Mouse (Mus musculus): Measurements from ENCODE around the gene Rpl13a. TPM values are rescaled to one million over a fixed set of nuclear protein-coding genes. Genes with fewer than 3 reads are reported as not detected.
A peak's percentile ranks its signal among the peaks of the same experiment; 100 is the strongest.

The Rpl13a gene
- polyA plus RNA-seq, 1 experiment from 2014 or later = 1,056 TPM

DNA sequence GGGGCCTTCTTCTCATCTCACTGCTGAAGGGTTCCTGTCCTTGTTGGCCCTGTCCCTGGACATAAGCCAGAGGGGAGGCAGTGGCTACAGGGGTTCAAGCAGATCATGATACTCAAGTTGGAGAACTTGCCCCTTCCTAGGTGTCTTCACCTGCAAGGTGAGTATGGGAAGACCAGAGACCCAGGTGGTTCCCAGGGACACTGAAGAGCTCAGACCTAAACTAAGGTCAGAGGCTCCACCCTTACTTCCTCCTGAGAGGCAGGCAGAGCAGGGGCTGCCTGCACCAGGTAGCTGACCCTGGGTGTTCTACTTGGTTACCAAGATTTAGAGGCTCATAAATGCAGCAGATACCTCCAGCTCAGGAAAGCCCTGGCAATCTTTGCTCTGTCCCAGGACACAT, 6.6 kb downstream of the Rpl13a start:
- H3K27me3 ChIP-seq (ENCODE audit: control insufficient read depth, insufficient read depth, low read length) = no peaks in the 10 kb centered on the region
- peak overlapping the region; percentile 31; the same call in 1 of the 2 replicates for H3K9ac ChIP-seq (ENCODE audit: low read depth, low read length)
- no peak for ATAC-seq (replicated peaks; ENCODE audit: insufficient number of reproducible peaks, low FRiP score, low TSS enrichment)
- peaks cover 26% of the 10 kb centered on the region for H3K4me1 ChIP-seq (ENCODE audit: control insufficient read depth, insufficient read depth, low read length)
- no peaks in the 10 kb centered on the region for H3K9me3 ChIP-seq (replicated peaks; ENCODE audit: control insufficient read depth, low read length)
- H3K4me2 ChIP-seq = no peak overlapping the region; the same call in 1 of the 2 replicates
- no peak overlapping the region for H3K4me3 ChIP-seq (ENCODE audit: low read depth, low read length)
- H3K36me3 ChIP-seq (ENCODE audit: control insufficient read depth, insufficient read depth, low read length) = peaks cover 43% of the 10 kb centered on the region
- H3K27ac ChIP-seq (ENCODE audit: low read depth, low read length) = no peak overlapping the region

DNA sequence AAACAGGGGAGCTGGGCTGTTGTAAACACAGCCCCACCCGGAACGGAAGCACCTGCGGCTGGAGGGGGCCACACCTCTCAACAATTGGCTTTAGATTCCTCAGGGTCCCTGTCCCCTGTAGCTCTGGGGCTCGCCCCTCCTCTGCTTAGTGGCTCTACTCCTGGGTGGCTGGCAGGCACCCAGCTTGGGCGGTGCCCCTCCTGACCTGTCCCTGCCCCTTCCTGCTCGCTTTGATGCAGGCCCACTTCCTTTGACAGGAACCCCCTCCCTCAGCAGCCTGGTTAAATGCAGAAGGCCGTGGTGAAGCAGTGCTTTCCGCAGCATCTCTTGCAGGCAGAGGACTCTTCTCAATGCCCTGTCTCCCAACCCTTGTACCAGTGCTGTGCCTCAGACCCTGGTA, 7.2 kb downstream of the Rpl13a start:
- Histone ChIP-seq H3K4me2 (no peak overlapping the region; the same call in 1 of the 2 replicates), H3K9ac (ENCODE audit: low read depth, low read length) (peak overlapping the region; percentile 31; the same call in 1 of the 2 replicates), H3K4me1 (ENCODE audit: control insufficient read depth, insufficient read depth, low read length) (peaks cover 20% of the 10 kb centered on the region), H3K27me3 (ENCODE audit: control insufficient read depth, insufficient read depth, low read length) (no peaks in the 10 kb centered on the region), H3K36me3 (ENCODE audit: control insufficient read depth, insufficient read depth, low read length) (peaks cover 38% of the 10 kb centered on the region), H3K4me3 (ENCODE audit: low read depth, low read length) (no peak overlapping the region), H3K27ac (ENCODE audit: low read depth, low read length) (peak overlapping the region; percentile 17; the same call in 1 of the 2 replicates), H3K9me3 (replicated peaks; ENCODE audit: control insufficient read depth, low read length) (no peaks in the 10 kb centered on the region)
- ATAC-seq (replicated peaks; ENCODE audit: insufficient number of reproducible peaks, low FRiP score, low TSS enrichment) = no peak
- 71% methylated on average over 8 of the region's 8 CpGs for WGBS (ENCODE audit: insufficient replicate concordance)

DNA sequence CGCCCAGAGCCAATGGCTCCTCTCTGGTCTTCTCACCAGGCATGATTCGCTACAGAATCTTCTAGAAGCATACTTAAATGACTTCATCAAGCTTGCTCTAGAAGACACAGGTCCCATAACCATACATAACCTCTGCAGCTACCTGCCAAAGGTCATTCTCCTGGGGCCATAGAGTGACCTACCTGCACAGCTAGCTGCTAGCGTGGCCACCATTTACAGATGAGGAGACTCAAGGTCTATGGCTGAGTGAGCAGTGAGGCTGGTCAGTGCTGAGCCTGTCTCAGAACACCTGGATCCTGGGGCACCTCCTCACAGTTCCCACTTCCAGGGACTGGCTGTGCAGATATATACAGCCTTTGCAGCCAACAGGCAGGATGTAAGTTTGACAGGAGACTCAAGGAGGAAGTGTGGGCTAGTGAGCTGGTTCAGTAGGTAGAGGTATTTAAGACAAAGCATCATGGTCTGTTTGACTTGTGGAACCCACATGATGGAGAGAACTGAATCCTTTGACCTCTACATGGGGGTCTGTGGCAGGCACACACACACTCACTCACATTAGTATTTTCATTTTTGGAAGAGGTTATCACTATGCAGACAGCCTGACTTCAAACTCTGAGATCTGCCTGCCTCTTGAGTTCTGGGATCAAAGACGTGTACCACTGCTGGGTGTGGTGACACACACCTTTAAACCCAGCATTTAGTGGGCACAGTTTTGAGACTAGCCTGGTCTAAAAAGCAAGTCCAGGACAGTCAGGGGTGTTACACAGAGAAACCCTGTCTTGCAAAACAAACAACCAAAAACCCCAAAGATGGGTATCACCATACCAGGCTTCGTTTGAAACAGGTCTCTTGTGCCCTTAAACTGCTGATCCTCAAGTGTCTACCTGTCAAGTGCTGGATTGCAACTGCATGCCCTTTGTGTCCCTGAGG, 8.5 kb downstream of the Rpl13a start:
- Histone ChIP-seq H3K27me3 (ENCODE audit: control insufficient read depth, insufficient read depth, low read length) (no peaks in the 10 kb centered on the region), H3K9ac (ENCODE audit: low read depth, low read length) (no peak overlapping the region), H3K36me3 (ENCODE audit: control insufficient read depth, insufficient read depth, low read length) (peaks cover 24% of the 10 kb centered on the region), H3K4me2 (no peak overlapping the region), H3K4me1 (ENCODE audit: control insufficient read depth, insufficient read depth, low read length) (peaks cover 18% of the 10 kb centered on the region), H3K9me3 (replicated peaks; ENCODE audit: control insufficient read depth, low read length) (no peaks in the 10 kb centered on the region), H3K27ac (ENCODE audit: low read depth, low read length) (no peak overlapping the region), H3K4me3 (ENCODE audit: low read depth, low read length) (no peak overlapping the region)
- ATAC-seq (replicated peaks; ENCODE audit: insufficient number of reproducible peaks, low FRiP score, low TSS enrichment) = no peak
- WGBS (ENCODE audit: insufficient replicate concordance) = 77% methylated on average over 5 of the region's 5 CpGs

DNA sequence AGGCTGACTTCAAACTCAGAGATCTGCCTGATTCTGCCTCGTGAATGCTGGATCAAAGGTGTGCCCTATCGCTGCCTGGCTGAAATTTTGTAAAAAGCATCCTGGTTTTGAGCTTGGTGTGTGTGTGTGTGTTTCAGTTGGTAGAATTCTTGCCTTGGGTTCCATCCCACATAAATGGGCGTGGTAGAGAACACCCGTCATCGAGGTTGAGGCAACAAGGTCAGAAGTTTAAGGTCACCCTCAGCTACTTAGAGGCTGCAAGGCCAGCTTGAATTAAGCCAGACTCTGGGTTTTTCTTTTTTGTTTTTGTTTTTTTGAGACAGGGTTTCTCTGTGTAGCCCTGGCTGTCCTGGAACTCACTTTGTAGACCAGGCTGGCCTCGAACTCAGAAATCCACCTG, 10.2 kb downstream of the Rpl13a start:
- Histone ChIP-seq H3K27ac (ENCODE audit: low read depth, low read length) (no peak overlapping the region), H3K4me2 (no peak overlapping the region), H3K27me3 (ENCODE audit: control insufficient read depth, insufficient read depth, low read length) (no peaks in the 10 kb centered on the region), H3K36me3 (ENCODE audit: control insufficient read depth, insufficient read depth, low read length) (peaks cover 23% of the 10 kb centered on the region), H3K9me3 (replicated peaks; ENCODE audit: control insufficient read depth, low read length) (no peaks in the 10 kb centered on the region), H3K9ac (ENCODE audit: low read depth, low read length) (no peak overlapping the region), H3K4me1 (ENCODE audit: control insufficient read depth, insufficient read depth, low read length) (peaks cover 20% of the 10 kb centered on the region), H3K4me3 (ENCODE audit: low read depth, low read length) (no peak overlapping the region)
- ATAC-seq (replicated peaks; ENCODE audit: insufficient number of reproducible peaks, low FRiP score, low TSS enrichment) = no peak
- WGBS (ENCODE audit: insufficient replicate concordance) = 79% methylated on average over 6 of the region's 6 CpGs

DNA sequence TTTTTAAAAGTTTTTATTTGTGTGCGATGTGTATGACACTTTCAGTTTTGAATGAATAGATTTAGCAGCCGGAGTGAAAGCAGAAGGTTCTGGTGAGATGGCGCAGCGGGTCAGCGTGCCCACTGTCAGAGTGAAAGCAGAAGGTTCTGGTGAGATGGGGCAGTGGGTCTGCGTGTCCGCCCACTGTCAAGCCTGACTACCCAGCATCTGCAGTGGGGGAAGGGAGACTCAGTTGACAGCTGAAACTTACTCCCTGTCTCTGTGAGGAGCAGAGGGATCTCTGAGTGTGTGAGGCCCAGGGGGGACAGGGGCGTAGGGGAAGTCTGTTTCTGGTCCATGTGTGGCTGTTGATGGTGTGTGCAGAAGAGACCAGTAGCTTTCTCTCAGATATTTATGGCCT, 11.0 kb downstream of the Rpl13a start:
- WGBS (ENCODE audit: insufficient replicate concordance) = 77% methylated on average over 8 of the region's 8 CpGs
- Histone ChIP-seq H3K9ac (ENCODE audit: low read depth, low read length) (peak overlapping the region; percentile 30; the same call in 1 of the 2 replicates), H3K27me3 (ENCODE audit: control insufficient read depth, insufficient read depth, low read length) (no peaks in the 10 kb centered on the region), H3K9me3 (replicated peaks; ENCODE audit: control insufficient read depth, low read length) (no peaks in the 10 kb centered on the region), H3K4me1 (ENCODE audit: control insufficient read depth, insufficient read depth, low read length) (peaks cover 14% of the 10 kb centered on the region), H3K4me2 (no peak overlapping the region), H3K4me3 (ENCODE audit: low read depth, low read length) (no peak overlapping the region), H3K36me3 (ENCODE audit: control insufficient read depth, insufficient read depth, low read length) (peaks cover 18% of the 10 kb centered on the region), H3K27ac (ENCODE audit: low read depth, low read length) (no peak overlapping the region)
- no peak for ATAC-seq (replicated peaks; ENCODE audit: insufficient number of reproducible peaks, low FRiP score, low TSS enrichment)

DNA sequence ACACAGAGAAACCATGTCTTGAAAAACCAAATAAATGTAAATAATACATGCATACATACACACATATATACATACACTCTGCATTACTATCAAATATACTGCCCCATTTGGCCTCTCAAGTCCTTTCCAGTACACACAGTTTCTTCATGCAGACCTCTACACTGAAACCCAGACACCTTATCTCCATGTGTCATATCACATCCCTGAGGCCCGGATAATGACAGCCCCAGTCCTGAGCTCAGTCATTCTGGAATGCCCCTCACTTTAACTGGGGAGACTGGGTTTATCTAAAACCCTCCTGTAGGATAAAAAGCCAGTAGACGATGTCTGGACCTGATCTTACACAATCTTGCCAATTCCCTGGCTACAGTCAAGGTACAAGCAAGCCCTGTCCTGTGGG, 15.1 kb downstream of the Rpl13a start:
- 20% methylated on average over 2 of the region's 2 CpGs for WGBS (ENCODE audit: insufficient replicate concordance)
- Histone ChIP-seq H3K9ac (ENCODE audit: low read depth, low read length) (no peak overlapping the region), H3K27me3 (ENCODE audit: control insufficient read depth, insufficient read depth, low read length) (no peaks in the 10 kb centered on the region), H3K4me1 (ENCODE audit: control insufficient read depth, insufficient read depth, low read length) (peaks cover 7% of the 10 kb centered on the region; the same call in 1 of the 2 replicates), H3K9me3 (replicated peaks; ENCODE audit: control insufficient read depth, low read length) (no peaks in the 10 kb centered on the region), H3K4me3 (ENCODE audit: low read depth, low read length) (no peak overlapping the region), H3K27ac (ENCODE audit: low read depth, low read length) (peak overlapping the region; percentile 46; the same call in 1 of the 2 replicates), H3K4me2 (no peak overlapping the region; the same call in 1 of the 2 replicates), H3K36me3 (ENCODE audit: control insufficient read depth, insufficient read depth, low read length) (0 out of 2 replicates have a peak, but pooled peaks cover 2% of the 10 kb centered on the region)
- no peak for ATAC-seq (replicated peaks; ENCODE audit: insufficient number of reproducible peaks, low FRiP score, low TSS enrichment)

DNA sequence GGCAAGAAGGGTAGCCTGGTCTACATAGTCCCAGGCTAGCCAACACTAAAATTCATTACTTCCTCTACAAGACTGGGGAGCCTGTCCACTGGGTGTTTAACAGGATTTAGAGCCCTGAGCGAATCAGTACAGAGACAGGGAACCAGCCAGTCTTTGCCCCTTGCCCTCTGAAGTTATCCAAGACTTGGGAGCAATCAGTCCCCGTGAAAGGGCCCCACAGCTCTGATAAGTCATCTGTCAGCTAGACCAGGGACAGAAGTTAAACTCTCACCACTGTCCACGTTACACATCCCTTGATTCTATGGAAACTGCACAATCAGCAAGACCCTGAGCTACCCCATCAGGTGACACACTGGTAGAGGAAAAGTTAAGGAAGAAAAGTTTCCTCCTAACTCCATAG, 16.0 kb downstream of the Rpl13a start:
- no peaks in the 10 kb centered on the region for H3K27me3 ChIP-seq (ENCODE audit: control insufficient read depth, insufficient read depth, low read length)
- WGBS (ENCODE audit: insufficient replicate concordance) = 38% methylated on average over 3 of the region's 3 CpGs

DNA sequence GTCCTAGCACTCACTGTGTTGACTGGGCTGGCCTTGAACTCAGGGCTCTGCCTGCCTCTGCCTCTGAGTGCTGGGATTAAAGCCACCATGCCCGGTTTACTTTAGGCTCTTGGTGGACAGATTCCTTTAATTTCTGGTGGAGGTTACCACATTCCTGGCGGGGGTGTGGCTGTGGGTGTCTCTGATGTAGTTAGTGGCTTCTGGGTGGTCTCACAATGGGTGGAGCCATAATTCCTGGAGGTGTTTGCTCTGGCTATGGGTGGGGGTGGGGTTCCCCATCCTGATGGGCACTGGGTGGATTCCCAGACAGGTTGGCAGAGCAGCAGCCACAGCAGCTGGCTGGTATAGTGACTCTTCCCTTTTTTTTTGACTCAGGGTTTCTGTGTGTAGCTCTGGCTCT, 16.6 kb downstream of the Rpl13a start:
- no peak overlapping the region for H3K9ac ChIP-seq (ENCODE audit: low read depth, low read length)
- peaks cover 7% of the 10 kb centered on the region; the same call in 1 of the 2 replicates for H3K4me1 ChIP-seq (ENCODE audit: control insufficient read depth, insufficient read depth, low read length)
- no peaks in the 10 kb centered on the region for H3K9me3 ChIP-seq (replicated peaks; ENCODE audit: control insufficient read depth, low read length)
- H3K4me3 ChIP-seq (ENCODE audit: low read depth, low read length) = no peak overlapping the region
- 60% methylated on average over 2 of the region's 2 CpGs for WGBS (ENCODE audit: insufficient replicate concordance)
- H3K36me3 ChIP-seq (ENCODE audit: control insufficient read depth, insufficient read depth, low read length) = no peaks in the 10 kb centered on the region
- H3K4me2 ChIP-seq = no peak overlapping the region
- H3K27me3 ChIP-seq (ENCODE audit: control insufficient read depth, insufficient read depth, low read length) = no peaks in the 10 kb centered on the region
- ATAC-seq (replicated peaks; ENCODE audit: insufficient number of reproducible peaks, low FRiP score, low TSS enrichment) = no peak
- H3K27ac ChIP-seq (ENCODE audit: low read depth, low read length) = no peak overlapping the region

More for the DNA sequence above, 16.0 kb downstream of the Rpl13a start:
- no peak for ATAC-seq (replicated peaks; ENCODE audit: insufficient number of reproducible peaks, low FRiP score, low TSS enrichment)
- peaks cover 7% of the 10 kb centered on the region; the same call in 1 of the 2 replicates for H3K4me1 ChIP-seq (ENCODE audit: control insufficient read depth, insufficient read depth, low read length)
- H3K9ac ChIP-seq (ENCODE audit: low read depth, low read length) = no peak overlapping the region
- no peaks in the 10 kb centered on the region for H3K9me3 ChIP-seq (replicated peaks; ENCODE audit: control insufficient read depth, low read length)
- no peak overlapping the region for H3K4me3 ChIP-seq (ENCODE audit: low read depth, low read length)
- H3K36me3 ChIP-seq (ENCODE audit: control insufficient read depth, insufficient read depth, low read length) = no peaks in the 10 kb centered on the region
- no peak overlapping the region for H3K27ac ChIP-seq (ENCODE audit: low read depth, low read length)
- H3K4me2 ChIP-seq = no peak overlapping the region

Data from heart, embryonic 11.5 days (tissue).